Comparison of ENCODE assay signal across 17 mouse cellular contexts in genomic region chr9:74007976-74008686, GRCm38 (mm10). TPM values are rescaled to one million over a fixed set of nuclear protein-coding genes. Genes with fewer than 3 reads are reported as not detected.
DNase-seq lines count a peak whose midpoint lies in the region; ATAC-seq and TF ChIP-seq lines count a peak whose summit lies in the region.
"Had no signal": no experiment of that assay in that cellular context is flagged by ENCODE, and none has a peak within 500 bp of the region (broad histone marks: within the 10 kb centered on the region; RNA-seq: fewer than 3 reads in every experiment).

No protein-coding gene starts in this region.

- H3K36me3 ChIP-seq in embryonic facial prominence, embryonic 14.5 days (ENCODE audit: control insufficient read depth, insufficient read depth, low read length): no peaks in the 10 kb centered on the region
- H3K36me3 ChIP-seq in embryonic facial prominence, embryonic 10.5 days (replicated peaks): no peaks in the 10 kb centered on the region
- H3K36me3 ChIP-seq in kidney, postnatal 0 days (ENCODE audit: insufficient read depth, low read length): no peaks in the 10 kb centered on the region
- H3K36me3 ChIP-seq: liver, embryonic 15.5 days; midbrain, embryonic 15.5 days had no signal

- TF ChIP-seq CTCF in kidney, postnatal 0 days (IDR thresholded peaks at IDR 0.05; ENCODE audit: low read depth): no peak

- no peaks in the 10 kb centered on the region for H3K9me3 ChIP-seq in embryonic facial prominence, embryonic 14.5 days (ENCODE audit: control insufficient read depth, low read length)
- no peaks in the 10 kb centered on the region for H3K9me3 ChIP-seq in embryonic facial prominence, embryonic 10.5 days
- no peaks in the 10 kb centered on the region for H3K9me3 ChIP-seq in kidney, postnatal 0 days (replicated peaks; ENCODE audit: low read length)
- H3K9me3 ChIP-seq: liver, embryonic 15.5 days; midbrain, embryonic 15.5 days had no signal

- no peaks in the 10 kb centered on the region for H3K4me1 ChIP-seq in embryonic facial prominence, embryonic 14.5 days (ENCODE audit: control insufficient read depth, insufficient read depth, low read length)
- H3K4me1 ChIP-seq in embryonic facial prominence, embryonic 10.5 days: no peaks in the 10 kb centered on the region
- no peaks in the 10 kb centered on the region for H3K4me1 ChIP-seq in kidney, postnatal 0 days (replicated peaks; ENCODE audit: insufficient read depth, low read length)
- H3K4me1 ChIP-seq: liver, embryonic 15.5 days; midbrain, embryonic 15.5 days had no signal

- WGBS in embryonic facial prominence, embryonic 14.5 days: 73% methylated on average over 7 of the region's 7 CpGs
- 80% methylated on average over 7 of the region's 7 CpGs for WGBS in embryonic facial prominence, embryonic 10.5 days
- WGBS in kidney, postnatal 0 days: 60% methylated on average over 7 of the region's 7 CpGs

- DNase-seq in embryonic facial prominence, embryonic 14.5 days (ENCODE audit: low spot score): peak; percentile 36
- DNase-seq in embryonic facial prominence, embryonic 10.5 days (ENCODE audit: low spot score): no peak
- DNase-seq in kidney, postnatal 0 days (ENCODE audit: low spot score): no peak
- DNase-seq in kidney, adult 18-20 months: no peak
- peak; percentile 5 for DNase-seq in ovary, postnatal 36 days (ENCODE audit: low spot score)
- no peak for DNase-seq in ovary, postnatal 14 days (ENCODE audit: low spot score)
- peak; percentile 31 for DNase-seq in brain, adult 2 months (ENCODE audit: low read depth, low spot score)
- DNase-seq in lung, postnatal 10 days: no peak
- DNase-seq: gastrocnemius, postnatal 36 days; thymus, postnatal 25 days had no signal

- ATAC-seq in embryonic facial prominence, embryonic 14.5 days (ENCODE audit: low read depth): peak; percentile 63; the same call in 1 of the 2 replicates
- ATAC-seq in kidney, postnatal 0 days (replicated peaks; ENCODE audit: low FRiP score, low read depth): no peak
- ATAC-seq: CD4-positive, CD25-positive, alpha-beta regulatory T cell, adult 4 months; intestine, embryonic 16.5 days; midbrain, embryonic 15.5 days had no signal

- no peak overlapping the region for H3K4me2 ChIP-seq in embryonic facial prominence, embryonic 14.5 days (ENCODE audit: low read depth, low read length)
- H3K4me2 ChIP-seq in kidney, postnatal 0 days (ENCODE audit: low read length): 0 out of 2 replicates have a peak overlapping the region, but pooled peaks have one; percentile 10
- H3K4me2 ChIP-seq: liver, embryonic 15.5 days; midbrain, embryonic 15.5 days had no signal

- H3K4me3 ChIP-seq in embryonic facial prominence, embryonic 14.5 days (ENCODE audit: low read depth, low read length): no peak overlapping the region
- no peak overlapping the region for H3K4me3 ChIP-seq in embryonic facial prominence, embryonic 10.5 days
- no peak overlapping the region for H3K4me3 ChIP-seq in kidney, postnatal 0 days (replicated peaks; ENCODE audit: low read depth, low read length)
- H3K4me3 ChIP-seq: liver, embryonic 15.5 days; midbrain, embryonic 15.5 days had no signal

- no peak overlapping the region for H3K9ac ChIP-seq in embryonic facial prominence, embryonic 14.5 days (ENCODE audit: low read depth, low read length)
- H3K9ac ChIP-seq in kidney, postnatal 0 days (ENCODE audit: low read depth, low read length): no peak overlapping the region
- H3K9ac ChIP-seq: liver, embryonic 15.5 days; midbrain, embryonic 15.5 days had no signal

- H3K27me3 ChIP-seq in embryonic facial prominence, embryonic 14.5 days (replicated peaks; ENCODE audit: control insufficient read depth, insufficient read depth, low read length): no peaks in the 10 kb centered on the region
- no peaks in the 10 kb centered on the region for H3K27me3 ChIP-seq in embryonic facial prominence, embryonic 10.5 days (replicated peaks; ENCODE audit: low read depth, poor library complexity, severe bottlenecking)
- no peaks in the 10 kb centered on the region for H3K27me3 ChIP-seq in kidney, postnatal 0 days (ENCODE audit: insufficient read depth, low read length)
- H3K27me3 ChIP-seq: liver, embryonic 15.5 days; midbrain, embryonic 15.5 days had no signal

- no peak overlapping the region for H3K27ac ChIP-seq in embryonic facial prominence, embryonic 14.5 days (replicated peaks; ENCODE audit: low read depth, low read length)
- no peak overlapping the region for H3K27ac ChIP-seq in embryonic facial prominence, embryonic 10.5 days (replicated peaks)
- no peak overlapping the region for H3K27ac ChIP-seq in kidney, postnatal 0 days
- H3K27ac ChIP-seq: liver, embryonic 15.5 days; macrophage; midbrain, embryonic 15.5 days; stomach, postnatal 0 days had no signal

RNA-seq across cellular contexts. Expression of gene Unc13c, which starts 39.4 kb away (rescaled TPM):
- polyA plus RNA-seq in embryonic facial prominence, embryonic 14.5 days (2014; fragmentation: Nextera tagmentation; extraction: Ambion mirVana): 0.73 and 0.77 TPM in 2 replicates
- 0.17 and 0.25 TPM in 2 replicates for polyA plus RNA-seq in embryonic facial prominence, embryonic 10.5 days (2016; fragmentation: Nextera tagmentation; extraction: Ambion mirVana)
- polyA plus RNA-seq in kidney, postnatal 0 days (2015; fragmentation: Nextera tagmentation; extraction: Ambion mirVana): 0.68 and 0.73 TPM in 2 replicates
- polyA plus RNA-seq: CD4-positive, CD25-positive, alpha-beta regulatory T cell, adult 4 months; macrophage; spleen, adult 2 months had no signal

Comparison
In these comparisons a context has a peak if more than half of its experiments do, and no peak if none do; other contexts are left out.
1. DNase-seq: peak in embryonic facial prominence, embryonic 14.5 days (single experiment), ovary, postnatal 36 days (single experiment) and brain, adult 2 months (single experiment); none in embryonic facial prominence, embryonic 10.5 days (single experiment), kidney, postnatal 0 days (single experiment), kidney, adult 18-20 months (single experiment), ovary, postnatal 14 days (single experiment) and lung, postnatal 10 days (single experiment).